Mouse (Mus musculus) hindbrain, embryonic 11.5 days (tissue): ENCODE measurements around the gene Grip2. TPM values are rescaled to one million over a fixed set of nuclear protein-coding genes. Genes with fewer than 3 reads are reported as not detected.

Experiments used
- ATAC-seq: fragments of 200-750 bp; cut with Nextera tagmentation; 2 replicates; pipeline ENCODE4 v1.8.0; 2017; ENCODE audit warnings: mild to moderate bottlenecking, moderate TSS enrichment, moderate library complexity; ENCODE audit not compliant: low FRiP score
- DNase-seq: peaks from one replicate; pipeline ENCODE4 v3.0.0-alpha.2; 2015; ENCODE audit warnings: low spot score
- H3K27ac ChIP-seq: fragments of 300-500 bp; sonication (generic); 2 replicates; pipeline ENCODE4 v1.5.1; 2014; ENCODE audit warnings: mild to moderate bottlenecking, low read depth, low read length
- H3K27me3 ChIP-seq: fragments of 300-500 bp; sonication (generic); 2 replicates; pipeline ENCODE4 v1.6.1; 2014; ENCODE audit warnings: mild to moderate bottlenecking, low read length, moderate library complexity, mixed read lengths; ENCODE audit not compliant: control insufficient read depth, insufficient read depth
- H3K36me3 ChIP-seq: fragments of 300-500 bp; sonication (generic); 2 replicates; pipeline ENCODE4 v1.6.1; 2014; ENCODE audit warnings: mild to moderate bottlenecking, low read length, moderate library complexity, mixed read lengths; ENCODE audit not compliant: control insufficient read depth, insufficient read depth
- H3K4me1 ChIP-seq: fragments of 300-500 bp; sonication (generic); replicated peaks from 2 replicates; pipeline ENCODE4 v1.6.1; 2014; ENCODE audit warnings: low read length, mixed read lengths; ENCODE audit not compliant: control insufficient read depth, insufficient read depth
- H3K4me2 ChIP-seq: fragments of 300-500 bp; sonication (generic); replicated peaks from 2 replicates; pipeline ENCODE4 v1.6.1; 2014; ENCODE audit warnings: mild to moderate bottlenecking, low read depth, low read length
- H3K4me3 ChIP-seq: fragments of 300-500 bp; sonication (generic); 2 replicates; pipeline ENCODE4 v1.5.1; 2014; ENCODE audit warnings: low read depth, low read length
- H3K9ac ChIP-seq: fragments of 300-500 bp; sonication (generic); 2 replicates; pipeline ENCODE4 v1.6.1; 2014; ENCODE audit warnings: low read depth, low read length
- H3K9me3 ChIP-seq: fragments of 300-500 bp; sonication (generic); 2 replicates; pipeline ENCODE4 v1.6.1; 2016; ENCODE audit warnings: low read length; ENCODE audit not compliant: control insufficient read depth
- WGBS: fragments of 180-500 bp; shearing (Covaris S2); extraction: QIAGEN DNeasy Blood & Tissue Kit; methylation state at CpG from one replicate; pipeline ENCODE4 v1.1.7; 2014; 5-methylcytosine and 5-hydroxymethylcytosine counted together
- polyA plus RNA-seq: library from polyadenylated mRNA; unstranded; fragments of >200 nt; fragmentation: Nextera tagmentation; extraction: Ambion mirVana; gene quantifications from 2 replicates; pipeline ENCODE4 v1.2.1, GENCODE M21; 2014

The Grip2 gene
- polyA plus RNA-seq, 1 experiment from 2014 or later: 0.63 TPM

GRCm38 (mm10) chr6:91808022-91808421, 19.0 kb downstream of the Grip2 start:
- no peak for DNase-seq
- H3K4me3 ChIP-seq: no peak overlapping the region
- WGBS: 63% methylated on average over 6 of the region's 6 CpGs

GRCm38 (mm10) chr6:91807169-91807568, 19.9 kb downstream of the Grip2 start:
- WGBS: 5% methylated on average over 23 of the region's 23 CpGs

More at GRCm38 (mm10) chr6:91808022-91808421, 19.0 kb downstream of the Grip2 start:
- Histone ChIP-seq H3K27me3 (peaks cover 21% of the 10 kb centered on the region), H3K9me3 (no peaks in the 10 kb centered on the region), H3K27ac (no peak overlapping the region), H3K4me1 (peaks cover 4% of the 10 kb centered on the region; the same call in 1 of the 2 replicates), H3K9ac (no peak overlapping the region), H3K4me2 (no peak overlapping the region), H3K36me3 (no peaks in the 10 kb centered on the region)
- ATAC-seq: no peak

GRCm38 (mm10) chr6:91804177-91804576, 22.9 kb downstream of the Grip2 start:
- ATAC-seq: 0 out of 2 replicates have a peak, but pooled peaks have one; percentile 43
- 51% methylated on average over 7 of the region's 7 CpGs for WGBS

More at GRCm38 (mm10) chr6:91807169-91807568, 19.9 kb downstream of the Grip2 start:
- Histone ChIP-seq H3K27ac (no peak overlapping the region), H3K9ac (peak overlapping the region; percentile 15; the same call in 1 of the 2 replicates), H3K4me2 (peak overlapping the region; percentile 25), H3K36me3 (no peaks in the 10 kb centered on the region), H3K4me3 (peak overlapping the region; percentile 9; the same call in 1 of the 2 replicates), H3K27me3 (peaks cover 21% of the 10 kb centered on the region), H3K9me3 (no peaks in the 10 kb centered on the region), H3K4me1 (peaks cover 4% of the 10 kb centered on the region; the same call in 1 of the 2 replicates)
- DNase-seq (peak; percentile 23), ATAC-seq (no peak)

GRCm38 (mm10) chr6:91798496-91798895, 28.6 kb downstream of the Grip2 start:
- DNase-seq (no peak), ATAC-seq (no peak)
- Histone ChIP-seq H3K4me2 (no peak overlapping the region), H3K27me3 (no peaks in the 10 kb centered on the region), H3K4me1 (no peaks in the 10 kb centered on the region), H3K27ac (no peak overlapping the region), H3K9ac (no peak overlapping the region), H3K4me3 (no peak overlapping the region), H3K9me3 (no peaks in the 10 kb centered on the region), H3K36me3 (no peaks in the 10 kb centered on the region)
- WGBS: 72% methylated on average over 12 of the region's 12 CpGs

More at GRCm38 (mm10) chr6:91804177-91804576, 22.9 kb downstream of the Grip2 start:
- DNase-seq: no peak
- H3K36me3 ChIP-seq: no peaks in the 10 kb centered on the region
- no peak overlapping the region for H3K4me2 ChIP-seq
- H3K9ac ChIP-seq: no peak overlapping the region
- H3K4me3 ChIP-seq: no peak overlapping the region
- peaks cover 4% of the 10 kb centered on the region; the same call in 1 of the 2 replicates for H3K4me1 ChIP-seq
- peaks cover 21% of the 10 kb centered on the region for H3K27me3 ChIP-seq
- H3K9me3 ChIP-seq: no peaks in the 10 kb centered on the region
- H3K27ac ChIP-seq: peak overlapping the region; percentile 11; the same call in 1 of the 2 replicates

GRCm38 (mm10) chr6:91796736-91797135, 30.3 kb downstream of the Grip2 start:
- ATAC-seq (no peak), DNase-seq (no peak)
- WGBS: 88% methylated on average over 4 of the region's 4 CpGs
- Histone ChIP-seq H3K9ac (no peak overlapping the region), H3K27me3 (no peaks in the 10 kb centered on the region), H3K4me2 (no peak overlapping the region), H3K4me1 (no peaks in the 10 kb centered on the region; the same call in 1 of the 2 replicates), H3K4me3 (no peak overlapping the region), H3K27ac (no peak overlapping the region), H3K9me3 (no peaks in the 10 kb centered on the region), H3K36me3 (no peaks in the 10 kb centered on the region)

- Histone ChIP-seq H3K27me3 (no peaks in the 10 kb centered on the region), H3K4me2 (no peak overlapping the region), H3K4me1 (no peaks in the 10 kb centered on the region; the same call in 1 of the 2 replicates), H3K36me3 (no peaks in the 10 kb centered on the region), H3K4me3 (no peak overlapping the region), H3K27ac (no peak overlapping the region), H3K9me3 (no peaks in the 10 kb centered on the region), H3K9ac (no peak overlapping the region)
- DNase-seq (no peak), ATAC-seq (no peak)
- WGBS: 69% methylated on average over 9 of the region's 9 CpGs
Measured at GRCm38 (mm10) chr6:91796064-91796463, 31.0 kb downstream of the Grip2 start.

GRCm38 (mm10) chr6:91795640-91796039, 31.4 kb downstream of the Grip2 start:
- no peaks in the 10 kb centered on the region for H3K9me3 ChIP-seq
- no peaks in the 10 kb centered on the region; the same call in 1 of the 2 replicates for H3K4me1 ChIP-seq
- H3K4me2 ChIP-seq: no peak overlapping the region
- no peak overlapping the region for H3K27ac ChIP-seq
- no peaks in the 10 kb centered on the region for H3K27me3 ChIP-seq
- 60% methylated on average over 3 of the region's 3 CpGs for WGBS
- H3K36me3 ChIP-seq: no peaks in the 10 kb centered on the region
- DNase-seq (no peak), ATAC-seq (no peak)
- no peak overlapping the region for H3K4me3 ChIP-seq
- H3K9ac ChIP-seq: no peak overlapping the region

GRCm38 (mm10) chr6:91788311-91788798, 38.7 kb downstream of the Grip2 start:
- H3K9me3 ChIP-seq: no peaks in the 10 kb centered on the region
- H3K4me3 ChIP-seq: no peak overlapping the region
- no peaks in the 10 kb centered on the region; the same call in 1 of the 2 replicates for H3K4me1 ChIP-seq
- ATAC-seq (no peak), DNase-seq (no peak)
- no peak overlapping the region for H3K9ac ChIP-seq
- H3K27ac ChIP-seq: no peak overlapping the region
- H3K4me2 ChIP-seq: no peak overlapping the region
- H3K27me3 ChIP-seq: no peaks in the 10 kb centered on the region
- WGBS: 81% methylated on average over 9 of the region's 9 CpGs
- H3K36me3 ChIP-seq: no peaks in the 10 kb centered on the region

GRCm38 (mm10) chr6:91785018-91785417, 42.0 kb downstream of the Grip2 start:
- Histone ChIP-seq H3K9me3 (no peaks in the 10 kb centered on the region), H3K4me2 (no peak overlapping the region), H3K4me1 (no peaks in the 10 kb centered on the region), H3K27ac (no peak overlapping the region), H3K9ac (no peak overlapping the region), H3K27me3 (no peaks in the 10 kb centered on the region), H3K4me3 (no peak overlapping the region), H3K36me3 (no peaks in the 10 kb centered on the region)
- WGBS: 73% methylated on average over 3 of the region's 3 CpGs
- ATAC-seq: no peak
- DNase-seq: no peak
